Mouse (Mus musculus): ENCODE results near the gene Loxl3.
A peak's percentile ranks its signal among the peaks of the same experiment; 100 is the strongest.

Gene Loxl3

DNA sequence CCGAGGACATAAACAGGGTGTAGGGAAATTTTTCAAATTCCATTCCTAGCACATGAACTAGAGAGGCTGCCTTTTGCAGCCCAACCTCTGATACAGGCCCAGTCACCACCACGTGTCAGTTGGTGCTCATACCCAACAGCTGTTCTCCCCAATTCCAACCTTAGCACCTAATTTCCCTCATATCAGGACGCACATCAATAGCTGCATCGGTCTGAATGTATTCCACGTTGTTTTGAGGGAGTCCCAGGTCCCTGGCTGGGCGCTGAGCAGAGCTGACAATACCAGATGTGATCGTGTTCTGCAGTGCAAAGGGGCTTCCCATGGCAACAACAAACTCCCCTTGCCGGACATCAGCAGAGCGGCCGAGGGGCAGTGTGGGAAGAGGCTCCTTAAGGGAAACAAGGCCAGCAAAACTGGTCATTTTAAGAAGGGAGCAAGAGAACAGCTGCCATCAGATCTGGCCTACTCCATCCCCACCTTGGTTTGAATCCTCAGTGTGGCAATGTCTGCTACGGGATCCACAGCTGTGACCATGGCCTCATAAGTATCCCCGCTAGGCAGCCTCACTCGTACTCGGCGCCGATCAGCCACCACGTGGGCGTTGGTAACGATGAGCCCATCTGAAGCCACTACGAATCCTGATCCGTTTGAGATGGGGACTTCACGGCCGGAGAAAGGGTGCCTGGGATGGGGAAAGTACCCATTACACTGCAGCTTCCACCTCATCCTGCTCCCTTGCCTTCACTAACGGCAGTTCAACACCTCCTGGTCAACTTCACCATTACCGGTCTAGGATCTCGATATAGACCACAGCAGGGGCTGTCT lies 19.4 kb downstream of the Loxl3 start:
- peak in 1 of 2 experiments; percentile 26 for DNase-seq (ENCODE audit: low spot score in 2 of 2)

DNA sequence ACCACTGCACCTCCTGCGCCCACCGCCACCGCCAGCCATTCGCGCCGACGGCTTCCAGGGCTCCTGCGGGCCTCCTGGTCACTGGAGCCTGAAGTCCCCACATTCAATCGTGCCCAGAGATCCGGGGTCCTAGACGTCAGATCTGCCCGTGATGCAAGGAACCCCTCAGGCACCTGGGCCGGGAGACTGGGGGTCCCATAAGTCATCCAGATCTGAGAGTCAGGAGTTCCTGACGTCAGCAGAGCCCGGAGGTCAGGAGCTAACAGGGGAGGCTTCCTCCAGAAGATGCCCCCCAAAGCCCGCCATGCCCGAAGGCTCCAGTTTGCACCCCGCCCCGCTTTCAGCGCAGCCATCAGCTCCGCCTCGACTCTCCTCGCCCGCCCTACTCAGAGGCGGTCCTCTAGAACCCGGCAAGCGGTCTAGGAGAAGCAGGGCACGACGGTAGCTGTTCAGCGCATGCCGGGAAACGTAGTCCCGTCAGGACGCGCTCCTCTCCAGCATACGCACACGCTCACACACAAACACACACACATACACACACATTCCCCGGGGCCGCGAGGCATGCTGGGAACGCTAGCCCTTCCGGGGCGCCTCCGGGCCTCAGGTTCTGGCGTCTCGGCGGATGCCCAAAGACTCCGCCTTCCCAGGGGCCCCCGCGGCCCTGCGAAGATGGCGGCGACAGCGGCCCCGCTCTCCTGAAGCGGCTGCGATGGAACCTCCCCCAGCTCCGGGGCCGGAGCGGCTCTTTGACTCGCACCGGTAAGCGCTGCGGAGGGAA lies 20.3 kb downstream of the Loxl3 start, which contains the start of gene Aup1:
Aup1 (plus strand) TSS at position 448 of the 778 bp plus-strand sequence.
- DNase-seq (ENCODE audit: low spot score in 2 of 2): peak; percentile 96 to 97

GRCm38 (mm10) chr6:83054871-83055431 lies 21.0 kb downstream of the Loxl3 start, which contains the start of gene Htra2:
Htra2 (minus strand) TSS chr6:83055273.
- DNase-seq (ENCODE audit: low spot score in 2 of 2): no peak

DNA sequence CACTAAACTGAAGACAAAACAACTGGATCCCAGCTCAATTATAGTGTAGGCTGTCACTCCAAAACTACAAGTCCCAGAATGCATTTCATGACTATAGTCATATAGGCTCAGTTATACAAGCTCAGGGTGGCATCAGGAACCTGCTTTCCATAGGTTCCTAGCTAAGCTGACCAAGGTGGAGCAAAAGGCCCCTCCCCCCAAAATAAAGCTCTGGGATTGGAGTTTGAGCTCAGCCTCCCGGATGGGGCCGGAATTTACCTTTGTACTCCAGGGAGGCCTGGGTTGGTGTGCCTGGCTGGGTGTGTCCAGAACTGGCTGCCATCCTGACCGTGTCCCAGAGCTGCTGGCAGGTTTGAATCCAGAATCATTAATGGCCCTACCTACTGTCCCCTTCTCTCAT lies 23.8 kb downstream of the Loxl3 start, which contains the start of gene Dqx1:
Dqx1 (plus strand) TSS at position 55 of the 400 bp plus-strand sequence.
- peak in 1 of 2 experiments; percentile 36 for DNase-seq (ENCODE audit: low spot score in 2 of 2)

GRCm38 (mm10) chr6:83058725-83059124 lies 24.8 kb downstream of the Loxl3 start:
- DNase-seq (ENCODE audit: low spot score in 2 of 2): no peak

DNA sequence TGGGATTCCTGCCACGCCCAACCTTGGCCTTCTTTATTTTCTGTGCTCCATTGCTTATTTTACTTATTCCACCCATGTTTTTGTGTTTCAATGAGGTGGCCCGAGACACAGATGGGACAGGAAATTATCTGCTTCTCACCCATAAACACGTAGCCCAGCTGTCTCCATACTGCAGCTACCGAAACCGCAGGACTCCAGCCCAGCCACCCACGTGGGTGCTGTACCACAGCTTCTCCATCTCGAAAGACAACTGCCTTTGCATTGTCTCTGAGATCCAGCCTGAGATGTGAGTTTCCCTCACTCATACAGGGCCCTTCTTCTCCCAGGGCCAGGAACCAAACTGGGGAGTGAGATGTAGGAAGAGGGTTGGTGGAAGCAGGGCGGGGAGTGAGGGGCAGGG lies 32.0 kb downstream of the Loxl3 start:
- DNase-seq (ENCODE audit: low spot score in 2 of 2): no peak

GRCm38 (mm10) chr6:83066441-83066840 lies 32.5 kb downstream of the Loxl3 start:
- DNase-seq (ENCODE audit: low spot score in 2 of 2): no peak

DNA sequence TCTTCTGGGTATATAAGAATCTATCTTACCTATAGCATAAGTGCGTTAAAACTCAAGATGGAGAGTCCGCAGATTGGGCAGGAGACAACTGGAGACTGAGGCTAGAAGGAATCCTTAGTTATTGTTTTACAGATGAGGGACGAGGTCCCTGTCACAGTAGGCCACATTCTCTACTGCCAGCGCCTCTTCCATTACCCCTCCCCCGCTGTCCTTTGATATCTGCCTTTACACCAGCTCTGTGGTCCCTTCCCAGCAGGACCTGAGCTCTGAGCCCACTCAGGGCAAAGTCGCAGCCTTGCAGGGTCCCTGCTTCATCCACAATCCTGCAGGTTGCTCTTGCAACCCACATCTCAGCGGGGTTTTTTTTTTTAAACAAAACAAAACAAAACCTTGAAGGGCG lies 34.2 kb downstream of the Loxl3 start:
- no peak for DNase-seq (ENCODE audit: low spot score in 2 of 2)

GRCm38 (mm10) chr6:83068706-83069487 lies 34.9 kb downstream of the Loxl3 start:
- no peak for DNase-seq (ENCODE audit: low spot score in 2 of 2)

- no peak for DNase-seq (ENCODE audit: low spot score in 2 of 2)
Observed at GRCm38 (mm10) chr6:83069488-83070246, 35.7 kb downstream of the Loxl3 start.

DNA sequence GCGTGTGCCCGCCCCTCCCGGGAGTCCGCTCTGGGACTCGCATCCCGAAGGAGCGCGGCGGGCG lies 36.1 kb downstream of the Loxl3 start, which contains the start of gene Tlx2:
Tlx2 (minus strand) TSS at position 47 of the 64 bp plus-strand sequence.
- no peak for DNase-seq (ENCODE audit: low spot score in 2 of 2)

DNA sequence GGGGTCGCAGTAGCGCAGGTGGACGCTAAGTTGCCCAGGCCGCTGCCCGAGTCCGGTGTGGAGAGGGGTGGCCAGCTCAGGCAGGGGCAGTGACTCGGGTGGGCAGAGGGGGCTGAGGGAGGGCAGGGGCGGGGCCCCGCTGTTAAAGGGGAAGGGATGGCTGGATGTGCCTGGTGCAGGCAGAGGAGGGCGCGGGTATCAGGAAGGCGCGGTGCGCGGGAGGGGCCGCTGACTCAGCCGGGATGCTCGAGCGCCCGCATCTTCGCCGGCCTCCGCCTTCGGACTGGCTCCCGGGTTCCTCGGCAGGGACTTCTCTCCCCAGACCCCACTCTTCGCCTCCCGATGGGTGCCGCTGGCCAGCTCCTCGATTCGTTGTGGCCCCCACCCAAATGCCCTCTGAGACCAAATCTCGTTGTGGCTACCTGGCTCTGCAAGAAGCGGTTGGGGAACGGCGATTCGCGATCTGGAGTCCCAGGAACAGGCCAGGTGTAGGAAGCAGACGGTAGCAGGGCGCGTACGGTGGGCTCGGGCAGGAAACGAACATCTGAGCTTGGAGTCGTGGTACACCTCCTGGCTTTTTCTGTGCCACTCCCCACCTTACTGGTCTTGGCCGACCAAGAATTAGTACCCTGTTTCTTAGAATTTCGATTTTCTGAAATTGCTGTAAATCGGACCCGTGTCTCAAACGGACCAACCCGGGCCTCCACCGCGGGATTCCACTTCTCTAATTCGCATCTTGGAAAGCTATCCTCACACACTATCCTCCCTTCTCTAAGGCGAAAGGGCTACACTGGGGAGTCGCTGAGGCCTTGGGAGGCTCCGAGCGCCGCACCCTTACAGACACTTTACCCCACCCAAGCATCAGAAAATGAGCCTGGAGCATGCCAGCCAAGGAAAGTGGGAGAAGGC lies 36.6 kb downstream of the Loxl3 start:
- peak in 1 of 2 experiments; percentile 28 for DNase-seq (ENCODE audit: low spot score in 2 of 2)

- no peak for DNase-seq (ENCODE audit: low spot score in 2 of 2)
Observed at GRCm38 (mm10) chr6:83071220-83071619, 37.2 kb downstream of the Loxl3 start.

DNA sequence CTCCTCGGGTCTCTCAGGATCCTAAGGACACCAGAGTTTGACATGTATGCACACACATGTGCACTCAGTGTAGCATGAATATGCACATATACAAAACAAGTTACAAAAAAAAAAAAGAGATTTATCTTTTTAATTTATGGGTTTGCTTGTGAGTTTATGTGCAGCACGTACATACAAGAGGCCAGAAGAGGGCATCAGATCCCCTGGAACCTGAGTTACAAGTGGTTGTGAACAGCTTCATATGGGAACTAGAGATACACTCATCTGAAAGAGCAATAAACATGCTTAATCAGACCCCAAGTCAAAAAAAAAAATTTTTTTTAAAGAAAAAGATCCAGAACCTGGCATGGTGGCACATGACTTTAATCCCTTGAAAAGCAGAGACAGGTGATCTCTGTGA lies 41.0 kb downstream of the Loxl3 start:
- DNase-seq (ENCODE audit: low spot score in 2 of 2): no peak

GRCm38 (mm10) chr6:83077630-83078323 lies 43.8 kb downstream of the Loxl3 start, which contains the start of gene Pcgf1:
Pcgf1 (plus strand) TSS chr6:83077869.
- DNase-seq (ENCODE audit: low spot score in 2 of 2): peak; percentile 20 to 39

GRCm38 (mm10) chr6:83078324-83078858 lies 44.4 kb downstream of the Loxl3 start:
- peak; percentile 99 for DNase-seq (ENCODE audit: low spot score in 2 of 2)

- no peak for DNase-seq (ENCODE audit: low spot score in 2 of 2)
Observed at GRCm38 (mm10) chr6:83080210-83080609, 46.2 kb downstream of the Loxl3 start.

DNA sequence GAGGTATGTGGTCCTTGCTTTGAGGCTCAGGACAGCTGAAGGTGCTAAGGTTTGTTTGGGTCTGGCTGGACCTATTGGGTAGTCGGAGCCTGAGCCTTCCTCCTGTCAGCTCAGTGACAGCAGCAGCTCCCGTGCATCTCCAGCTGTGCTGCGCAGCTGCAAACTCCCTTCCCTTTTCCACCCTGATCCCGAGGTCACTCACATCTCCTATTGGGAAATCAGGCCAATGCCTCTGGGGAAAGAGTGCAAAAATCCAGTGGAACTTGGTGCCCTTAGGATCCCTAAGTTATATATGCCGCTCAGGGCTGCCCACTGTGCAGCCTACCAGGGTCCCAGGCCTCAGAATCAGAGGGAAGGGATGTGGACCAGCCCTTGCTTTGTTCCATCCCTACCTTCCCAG lies 49.5 kb downstream of the Loxl3 start:
- DNase-seq (ENCODE audit: low spot score in 2 of 2): no peak

GRCm38 (mm10) chr6:83084477-83084876 lies 50.5 kb downstream of the Loxl3 start:
- DNase-seq (ENCODE audit: low spot score in 2 of 2): no peak
